Mouse (Mus musculus): ENCODE results near the gene Ptprg. TPM values are rescaled to one million over a fixed set of nuclear protein-coding genes. Genes with fewer than 3 reads are reported as not detected.

Ptprg gene
- polyA plus RNA-seq, 1 experiment from 2014 or later: 47.5 TPM

GRCm38 (mm10) chr14:11604133-11604865, 51.0 kb downstream of the Ptprg start:
- H3K27me3 ChIP-seq: no peaks in the 10 kb centered on the region
- 74% methylated on average over 8 of the region's 8 CpGs for WGBS
- no peak for ATAC-seq (ENCODE audit: low FRiP score)

GRCm38 (mm10) chr14:11608366-11608765, 55.0 kb downstream of the Ptprg start:
- Histone ChIP-seq H3K27me3 (no peaks in the 10 kb centered on the region), H3K4me2 (no peak overlapping the region), H3K27ac (peak overlapping the region; percentile 12; the same call in 1 of the 2 replicates), H3K4me3 (no peak overlapping the region), H3K4me1 (replicated peaks) (peaks cover 19% of the 10 kb centered on the region), H3K9me3 (no peaks in the 10 kb centered on the region), H3K36me3 (no peaks in the 10 kb centered on the region), H3K9ac (no peak overlapping the region)
- no peak for ATAC-seq (ENCODE audit: low FRiP score)
- 43% methylated on average over 8 of the region's 8 CpGs for WGBS

More at GRCm38 (mm10) chr14:11604133-11604865, 51.0 kb downstream of the Ptprg start:
- Histone ChIP-seq H3K4me1 (replicated peaks) (peaks cover 24% of the 10 kb centered on the region), H3K27ac (no peak overlapping the region), H3K9ac (no peak overlapping the region), H3K9me3 (no peaks in the 10 kb centered on the region), H3K4me2 (no peak overlapping the region), H3K36me3 (no peaks in the 10 kb centered on the region), H3K4me3 (no peak overlapping the region)

- Histone ChIP-seq H3K9me3 (no peaks in the 10 kb centered on the region), H3K27me3 (no peaks in the 10 kb centered on the region), H3K4me1 (replicated peaks) (peaks cover 19% of the 10 kb centered on the region), H3K27ac (no peak overlapping the region), H3K9ac (no peak overlapping the region), H3K36me3 (no peaks in the 10 kb centered on the region), H3K4me3 (no peak overlapping the region), H3K4me2 (no peak overlapping the region)
- 88% methylated on average over 7 of the region's 7 CpGs for WGBS
- no peak for ATAC-seq (ENCODE audit: low FRiP score)
Measured at GRCm38 (mm10) chr14:11609857-11610582, 56.7 kb downstream of the Ptprg start.

DNA sequence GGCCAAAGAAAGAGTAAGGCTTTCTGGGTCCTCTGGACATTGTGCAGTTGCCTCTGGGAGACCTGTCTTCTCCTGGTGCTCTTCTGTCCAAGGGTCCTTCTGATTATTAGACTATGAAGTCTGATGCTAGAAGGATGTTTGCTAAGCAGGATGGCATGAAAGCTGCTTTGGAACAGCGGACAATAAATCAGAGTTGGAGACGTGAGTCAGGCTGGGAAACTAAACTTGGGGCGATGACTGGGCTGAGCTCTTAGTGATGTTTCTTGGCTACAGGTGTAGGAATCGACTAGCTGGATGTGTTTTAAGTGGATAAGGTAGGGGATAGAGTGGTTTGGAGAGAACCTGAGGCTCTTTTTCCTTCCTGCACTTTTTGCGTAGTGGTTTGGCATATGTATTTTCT, 59.1 kb downstream of the Ptprg start:
- H3K27me3 ChIP-seq: no peaks in the 10 kb centered on the region
- no peak overlapping the region for H3K4me2 ChIP-seq
- no peak for ATAC-seq (ENCODE audit: low FRiP score)
- peaks cover 26% of the 10 kb centered on the region for H3K4me1 ChIP-seq (replicated peaks)
- no peak overlapping the region for H3K27ac ChIP-seq
- H3K9ac ChIP-seq: no peak overlapping the region
- H3K9me3 ChIP-seq: no peaks in the 10 kb centered on the region
- no peaks in the 10 kb centered on the region for H3K36me3 ChIP-seq
- WGBS: 89% methylated on average over 5 of the region's 5 CpGs
- no peak overlapping the region for H3K4me3 ChIP-seq

DNA sequence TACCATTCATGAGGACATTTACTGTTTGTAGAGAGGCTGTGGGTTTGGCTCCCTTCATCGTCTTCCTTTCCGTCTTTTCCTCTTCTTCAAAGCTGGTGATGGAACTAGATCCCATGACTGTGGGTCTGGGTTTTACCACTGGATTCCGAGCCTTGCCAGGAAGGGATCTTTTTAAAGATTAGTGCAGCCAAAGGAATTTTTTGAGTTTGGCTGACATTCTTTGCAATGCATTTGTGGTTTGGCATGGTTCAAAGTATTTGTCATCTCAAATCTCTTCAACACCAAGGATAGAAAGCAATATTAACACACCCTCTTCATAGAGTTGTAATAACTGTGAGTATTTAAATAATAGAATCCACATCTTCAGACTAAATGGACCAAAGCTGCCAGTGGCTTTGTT, 59.8 kb downstream of the Ptprg start:
- WGBS: 89% methylated on average over 3 of the region's 3 CpGs
- Histone ChIP-seq H3K36me3 (no peaks in the 10 kb centered on the region), H3K4me3 (no peak overlapping the region), H3K4me1 (replicated peaks) (peaks cover 27% of the 10 kb centered on the region), H3K9me3 (no peaks in the 10 kb centered on the region), H3K4me2 (no peak overlapping the region), H3K9ac (no peak overlapping the region), H3K27me3 (no peaks in the 10 kb centered on the region), H3K27ac (no peak overlapping the region)
- no peak for ATAC-seq (ENCODE audit: low FRiP score)

GRCm38 (mm10) chr14:11615697-11616096, 62.4 kb downstream of the Ptprg start:
- Histone ChIP-seq H3K27me3 (no peaks in the 10 kb centered on the region), H3K27ac (no peak overlapping the region), H3K9me3 (no peaks in the 10 kb centered on the region), H3K4me2 (no peak overlapping the region), H3K36me3 (no peaks in the 10 kb centered on the region), H3K4me3 (no peak overlapping the region), H3K4me1 (replicated peaks) (peaks cover 36% of the 10 kb centered on the region), H3K9ac (no peak overlapping the region)
- WGBS: 76% methylated on average over 3 of the region's 3 CpGs
- no peak for ATAC-seq (ENCODE audit: low FRiP score)

DNA sequence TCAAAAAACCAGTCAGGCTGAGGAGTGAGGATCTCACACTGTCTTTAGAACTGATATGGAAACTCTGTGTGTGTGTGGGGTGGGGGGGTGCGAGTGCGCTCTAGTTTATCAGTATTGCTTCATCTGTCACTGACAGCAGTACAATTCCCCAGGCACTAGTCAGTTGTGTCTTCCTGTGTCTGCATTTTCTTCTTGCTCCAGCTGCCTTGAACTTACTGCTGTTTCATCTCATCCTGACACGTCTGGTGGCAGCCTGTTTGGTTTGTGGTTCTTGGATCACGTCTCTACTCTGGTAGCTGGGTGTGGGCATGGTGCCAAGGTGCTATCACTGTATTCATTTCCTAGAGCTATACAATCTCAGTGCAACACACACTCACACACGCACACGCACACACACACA, 64.0 kb downstream of the Ptprg start:
- WGBS: 61% methylated on average over 6 of the region's 6 CpGs
- Histone ChIP-seq H3K4me3 (no peak overlapping the region), H3K36me3 (no peaks in the 10 kb centered on the region), H3K9me3 (no peaks in the 10 kb centered on the region), H3K4me2 (no peak overlapping the region), H3K27me3 (no peaks in the 10 kb centered on the region), H3K27ac (no peak overlapping the region), H3K4me1 (replicated peaks) (peaks cover 46% of the 10 kb centered on the region), H3K9ac (no peak overlapping the region)
- peak; percentile 47; the same call in 1 of the 2 replicates for ATAC-seq (ENCODE audit: low FRiP score)

- no peaks in the 10 kb centered on the region for H3K27me3 ChIP-seq
- peak; percentile 37; the same call in 1 of the 2 replicates for ATAC-seq (ENCODE audit: low FRiP score)
- peak overlapping the region; percentile 10; the same call in 1 of the 2 replicates for H3K27ac ChIP-seq
- H3K4me3 ChIP-seq: no peak overlapping the region
- peaks cover 54% of the 10 kb centered on the region for H3K4me1 ChIP-seq (replicated peaks)
- H3K36me3 ChIP-seq: no peaks in the 10 kb centered on the region
- H3K9me3 ChIP-seq: no peaks in the 10 kb centered on the region
- H3K4me2 ChIP-seq: no peak overlapping the region
- WGBS: 71% methylated on average over 6 of the region's 6 CpGs
- no peak overlapping the region for H3K9ac ChIP-seq
Measured at GRCm38 (mm10) chr14:11618140-11618705, 64.9 kb downstream of the Ptprg start.

GRCm38 (mm10) chr14:11619606-11620005, 66.3 kb downstream of the Ptprg start:
- H3K4me1 ChIP-seq (replicated peaks): peaks cover 59% of the 10 kb centered on the region
- no peaks in the 10 kb centered on the region for H3K36me3 ChIP-seq
- no peak overlapping the region for H3K4me3 ChIP-seq
- H3K4me2 ChIP-seq: no peak overlapping the region
- H3K27ac ChIP-seq: no peak overlapping the region
- H3K9ac ChIP-seq: no peak overlapping the region
- whole genome bisulfite sequencing: 91% methylated on average over 7 of the region's 7 CpGs
- no peak for ATAC-seq (ENCODE audit: low FRiP score)
- no peaks in the 10 kb centered on the region for H3K9me3 ChIP-seq
- H3K27me3 ChIP-seq: no peaks in the 10 kb centered on the region

DNA sequence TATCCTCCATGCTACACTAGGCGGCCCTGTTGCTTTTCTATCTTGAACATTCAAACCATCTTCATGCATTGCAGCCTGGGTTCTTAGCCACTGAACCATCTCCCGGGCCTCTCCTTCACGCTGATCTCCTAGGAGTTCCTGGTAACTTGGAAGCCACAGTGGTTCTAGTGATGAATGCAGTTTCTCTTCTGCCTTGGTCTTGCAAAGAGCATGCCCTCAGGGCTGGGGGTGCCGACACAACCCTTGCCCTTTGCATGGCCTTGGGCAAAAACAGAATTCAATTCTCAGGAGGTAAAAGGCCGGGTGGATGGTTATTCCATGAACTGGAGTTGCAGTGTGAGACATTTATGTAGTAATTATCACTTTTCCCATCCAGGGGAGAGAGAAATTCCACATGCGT, 67.0 kb downstream of the Ptprg start:
- Histone ChIP-seq H3K36me3 (no peaks in the 10 kb centered on the region), H3K9ac (no peak overlapping the region), H3K9me3 (no peaks in the 10 kb centered on the region), H3K4me3 (no peak overlapping the region), H3K4me2 (no peak overlapping the region), H3K4me1 (replicated peaks) (peaks cover 59% of the 10 kb centered on the region), H3K27ac (no peak overlapping the region), H3K27me3 (no peaks in the 10 kb centered on the region)
- ATAC-seq (ENCODE audit: low FRiP score): no peak
- 59% methylated on average over 6 of the region's 6 CpGs for WGBS

- Histone ChIP-seq H3K4me1 (replicated peaks) (peaks cover 55% of the 10 kb centered on the region), H3K36me3 (no peaks in the 10 kb centered on the region), H3K4me2 (no peak overlapping the region), H3K27me3 (no peaks in the 10 kb centered on the region), H3K9me3 (no peaks in the 10 kb centered on the region), H3K4me3 (no peak overlapping the region), H3K9ac (0 out of 2 replicates have a peak overlapping the region, but pooled peaks have one; percentile 1), H3K27ac (peak overlapping the region; percentile 6; the same call in 1 of the 2 replicates)
- ATAC-seq (ENCODE audit: low FRiP score): peak; percentile 22; the same call in 1 of the 2 replicates
- WGBS: 33% methylated on average over 10 of the region's 10 CpGs
Measured at GRCm38 (mm10) chr14:11620962-11621568, 67.7 kb downstream of the Ptprg start.

DNA sequence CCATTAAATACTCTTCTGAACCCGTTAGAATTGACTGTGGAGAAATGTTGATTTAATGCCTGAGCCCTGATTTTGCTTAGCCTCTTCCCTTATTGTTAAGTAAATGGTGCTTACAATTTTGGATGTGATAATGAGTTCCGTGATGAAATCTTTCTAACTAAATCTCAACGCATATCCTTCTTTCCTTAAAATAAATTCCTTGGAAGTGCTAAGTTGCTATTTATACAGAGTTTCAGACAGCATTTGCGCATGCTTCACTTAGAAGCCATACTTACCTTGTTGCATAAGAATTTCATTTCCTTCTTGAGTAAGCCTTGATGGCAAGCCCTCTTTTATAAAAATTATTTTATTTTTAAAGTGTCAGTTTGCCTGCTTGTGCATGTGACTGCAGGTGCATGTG, 70.2 kb downstream of the Ptprg start:
- no peak overlapping the region for H3K27ac ChIP-seq
- no peak for ATAC-seq (ENCODE audit: low FRiP score)
- no peak overlapping the region for H3K4me2 ChIP-seq
- no peaks in the 10 kb centered on the region for H3K9me3 ChIP-seq
- peaks cover 40% of the 10 kb centered on the region for H3K4me1 ChIP-seq (replicated peaks)
- no peaks in the 10 kb centered on the region for H3K36me3 ChIP-seq
- H3K4me3 ChIP-seq: no peak overlapping the region
- H3K27me3 ChIP-seq: no peaks in the 10 kb centered on the region
- WGBS: 77% methylated on average over 4 of the region's 4 CpGs
- no peak overlapping the region for H3K9ac ChIP-seq
